Comparison of ENCODE assay signal across 8 mouse cellular contexts in the genomic region with DNA sequence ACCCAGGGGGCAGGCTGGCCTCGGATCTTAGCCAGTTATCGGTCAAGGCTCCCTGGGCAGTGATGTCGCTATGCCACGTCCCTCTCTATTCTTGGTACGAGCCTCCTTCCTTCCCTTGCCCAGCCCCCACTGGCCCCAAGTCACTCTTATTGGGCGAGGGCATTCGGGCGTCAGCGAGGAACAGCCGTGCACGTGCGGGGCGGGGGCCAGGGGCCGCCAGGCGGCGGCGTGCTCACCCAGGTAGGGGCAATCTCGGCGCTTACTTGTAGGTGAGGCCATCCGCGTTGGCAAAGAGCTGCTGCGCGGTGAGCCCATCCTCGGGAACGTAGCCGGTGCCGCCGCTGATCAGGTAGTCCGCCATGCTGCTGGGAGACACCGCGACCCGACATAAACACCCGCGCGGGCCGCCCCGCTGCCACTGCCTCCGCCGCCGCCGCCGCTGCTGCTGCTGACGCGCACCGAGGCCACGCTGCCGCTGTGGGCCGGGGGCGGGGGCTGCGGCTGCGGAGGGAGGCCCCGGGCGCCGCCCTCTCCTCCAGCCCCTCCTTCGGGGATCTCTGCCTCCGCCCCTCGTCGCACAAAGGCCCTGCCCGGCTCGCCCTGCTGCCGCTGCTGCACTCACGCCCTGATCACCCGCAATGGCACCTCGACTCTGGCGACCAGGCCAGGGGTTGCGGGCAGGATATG. TPM values are rescaled to one million over a fixed set of nuclear protein-coding genes. Genes with fewer than 3 reads are reported as not detected.
DNase-seq lines count a peak whose midpoint lies in the region; ATAC-seq and TF ChIP-seq lines count a peak whose summit lies in the region.

No protein-coding gene starts in this region.

- peak overlapping the region; percentile 48 for H3K9ac ChIP-seq in CH12.LX (ENCODE audit: insufficient read depth, low read depth)
- peak overlapping the region; percentile 73 for H3K9ac ChIP-seq in forebrain, embryonic 11.5 days (ENCODE audit: low read length)
- peak overlapping the region; percentile 56 for H3K9ac ChIP-seq in heart, postnatal 0 days (replicated peaks; ENCODE audit: low read depth, low read length)
- H3K9ac ChIP-seq in neural tube, embryonic 15.5 days (replicated peaks): peak overlapping the region; percentile 73

- TF ChIP-seq POLR2A in CH12.LX (IDR thresholded peaks at IDR 0.05; ENCODE audit: low read depth, low read length): peak; percentile 76
- peak; percentile 72; the same call in 1 of the 2 replicates for TF ChIP-seq POLR2A in lung, adult 2 months (IDR thresholded peaks at IDR 0.05; ENCODE audit: borderline replicate concordance, extremely low read depth, low read depth, low read length)

- H3K79me2 ChIP-seq in CH12.LX (replicated peaks; ENCODE audit: control insufficient read depth, extremely low read depth, insufficient read depth, poor library complexity, severe bottlenecking): 0 out of 2 replicates have a peak, but pooled peaks cover 2% of the 10 kb centered on the region

- peak overlapping the region; percentile 27; the same call in 1 of the 2 replicates for H3K27ac ChIP-seq in CH12.LX (ENCODE audit: insufficient read depth, low read depth)
- H3K27ac ChIP-seq in forebrain, embryonic 11.5 days (ENCODE audit: low read depth, low read length): no peak overlapping the region; the same call in 1 of the 2 replicates
- peak overlapping the region; percentile 56 for H3K27ac ChIP-seq in heart, postnatal 0 days (ENCODE audit: low read depth)
- peak overlapping the region; percentile 89 for H3K27ac ChIP-seq in neural tube, embryonic 15.5 days (replicated peaks)

- TF ChIP-seq RAD21 in CH12.LX (IDR thresholded peaks at IDR 0.05; ENCODE audit: low read depth, low read length): no peak

- ATAC-seq in forebrain, embryonic 11.5 days (replicated peaks; ENCODE audit: low FRiP score): peak; percentile 85
- ATAC-seq in heart, postnatal 0 days (ENCODE audit: insufficient read depth, low read depth): peak; percentile 81
- ATAC-seq in neural tube, embryonic 15.5 days (ENCODE audit: low FRiP score): peak; percentile 88

- H3K4me1 ChIP-seq in CH12.LX (ENCODE audit: control insufficient read depth in 1 of 2, insufficient read depth in 2 of 2): peaks cover 10 to 71% of the 10 kb centered on the region in 2 experiments
- H3K4me1 ChIP-seq in forebrain, embryonic 11.5 days (replicated peaks; ENCODE audit: control insufficient read depth, insufficient read depth, low read length): peaks cover 26% of the 10 kb centered on the region
- peaks cover 24% of the 10 kb centered on the region for H3K4me1 ChIP-seq in heart, postnatal 0 days (ENCODE audit: control insufficient read depth, insufficient read depth)
- H3K4me1 ChIP-seq in lung, adult 2 months (ENCODE audit: control insufficient read depth, insufficient read depth, low read length): peaks cover 15% of the 10 kb centered on the region
- H3K4me1 ChIP-seq in neural tube, embryonic 15.5 days: peaks cover 68% of the 10 kb centered on the region

- in situ Hi-C loops in CH12.LX (cut with MboI; ENCODE audit: low pct_ligation_motif_present, low pct_unique_long_range_greater_than_20kb, low sequenced_read_pairs): no loop called here

- peaks cover 3 to 11% of the 10 kb centered on the region in 2 experiments for H3K36me3 ChIP-seq in CH12.LX (replicated peaks in 1 of 2; ENCODE audit: control insufficient read depth in 1 of 2, insufficient read depth in 1 of 2, low read length in 1 of 2)
- H3K36me3 ChIP-seq in forebrain, embryonic 11.5 days (ENCODE audit: control insufficient read depth, insufficient read depth, low read length): no peaks in the 10 kb centered on the region
- 0 out of 2 replicates have a peak, but pooled peaks cover under 1% of the 10 kb centered on the region for H3K36me3 ChIP-seq in heart, postnatal 0 days (replicated peaks; ENCODE audit: control insufficient read depth, insufficient read depth, low read length)
- H3K36me3 ChIP-seq in neural tube, embryonic 15.5 days: peaks cover 3% of the 10 kb centered on the region; the same call in 1 of the 2 replicates

- peak; percentile 70 for DNase-seq in CH12.LX (ENCODE audit: extremely low read depth)
- peak; percentile 61 for DNase-seq in c-Kit-positive CD71-negative TER-119-negative erythroid progenitor cells, embryonic 14.5 days (ENCODE audit: low read depth)
- peak; percentile 90 for DNase-seq in forebrain, embryonic 11.5 days (ENCODE audit: low spot score)
- peak; percentile 82 for DNase-seq in heart, postnatal 0 days (ENCODE audit: low spot score)
- peak; percentile 82 to 90 for DNase-seq in kidney, postnatal 4 days
- DNase-seq in lung, adult 2 months: peak; percentile 80
- peak; percentile 67 for DNase-seq in testis, postnatal 14 days (ENCODE audit: low spot score)

- dilution Hi-C loops in CH12.LX (cut with MboI; ENCODE audit: extremely low pct_ligation_motif_present, extremely low pct_unique_long_range_greater_than_20kb, low sequenced_read_pairs): no loop called here

- no peaks in the 10 kb centered on the region for H3K9me3 ChIP-seq in CH12.LX (replicated peaks; ENCODE audit: low read length)
- no peaks in the 10 kb centered on the region for H3K9me3 ChIP-seq in forebrain, embryonic 11.5 days (ENCODE audit: control insufficient read depth, low read length)
- no peaks in the 10 kb centered on the region for H3K9me3 ChIP-seq in heart, postnatal 0 days (replicated peaks; ENCODE audit: control insufficient read depth, low read length)
- no peaks in the 10 kb centered on the region for H3K9me3 ChIP-seq in neural tube, embryonic 15.5 days (replicated peaks)

- WGBS in forebrain, embryonic 11.5 days: under 1% methylated on average over 48 of the region's 66 CpGs
- WGBS in heart, postnatal 0 days: under 1% methylated on average over 49 of the region's 66 CpGs
- WGBS in lung, adult 2 months: under 1% methylated on average over 66 of the region's 66 CpGs
- under 1% methylated on average over 61 of the region's 66 CpGs for WGBS in neural tube, embryonic 15.5 days

- peak overlapping the region; percentile 70 to 79 (median 76) for H3K4me3 ChIP-seq in CH12.LX (replicated peaks in 1 of 3; ENCODE audit: low read depth in 2 of 3, low read length in 2 of 3, poor library complexity in 1 of 3)
- peak overlapping the region; percentile 59 for H3K4me3 ChIP-seq in forebrain, embryonic 11.5 days (ENCODE audit: low read depth, low read length)
- H3K4me3 ChIP-seq in heart, postnatal 0 days (ENCODE audit: low read depth, low read length): peak overlapping the region; percentile 58
- H3K4me3 ChIP-seq in lung, adult 2 months (replicated peaks; ENCODE audit: extremely low read depth, low read depth, low read length): peak overlapping the region; percentile 82
- peak overlapping the region; percentile 79 for H3K4me3 ChIP-seq in neural tube, embryonic 15.5 days (replicated peaks)

- TF ChIP-seq EP300 in CH12.LX (IDR thresholded peaks at IDR 0.05; ENCODE audit: low read length): no peak
- no peak for TF ChIP-seq EP300 in heart, postnatal 0 days (IDR thresholded peaks at IDR 0.05; ENCODE audit: low read depth)

- peaks cover 47% of the 10 kb centered on the region for H3K27me3 ChIP-seq in CH12.LX (replicated peaks)
- peaks cover 21% of the 10 kb centered on the region for H3K27me3 ChIP-seq in forebrain, embryonic 11.5 days (ENCODE audit: control insufficient read depth, insufficient read depth, low read length)
- H3K27me3 ChIP-seq in heart, postnatal 0 days (ENCODE audit: control insufficient read depth, insufficient read depth, low read length): peaks cover 9% of the 10 kb centered on the region; the same call in 1 of the 2 replicates
- peaks cover 8% of the 10 kb centered on the region; the same call in 1 of the 2 replicates for H3K27me3 ChIP-seq in neural tube, embryonic 15.5 days (replicated peaks)

- peak overlapping the region; percentile 80 for H3K4me2 ChIP-seq in CH12.LX (ENCODE audit: insufficient read depth, low read depth, poor library complexity, severe bottlenecking)
- peak overlapping the region; percentile 94 for H3K4me2 ChIP-seq in forebrain, embryonic 11.5 days (ENCODE audit: low read depth, low read length, severe bottlenecking)
- H3K4me2 ChIP-seq in heart, postnatal 0 days (ENCODE audit: low read depth, low read length): peak overlapping the region; percentile 81
- peak overlapping the region; percentile 83 for H3K4me2 ChIP-seq in neural tube, embryonic 15.5 days

- peak in 1 of 2 experiments; percentile 31; a peak in 2 of 4 replicates for TF ChIP-seq CTCF in CH12.LX (conservative IDR thresholded peaks at IDR 0.05 in 1 of 2, IDR thresholded peaks at IDR 0.05 in 1 of 2; ENCODE audit: low read depth in 2 of 2, low read length in 2 of 2)
- no peak for TF ChIP-seq CTCF in heart, postnatal 0 days (IDR thresholded peaks at IDR 0.05; ENCODE audit: low read depth)
- TF ChIP-seq CTCF in lung, adult 2 months (IDR thresholded peaks at IDR 0.05; ENCODE audit: insufficient read depth, low read length): no peak

RNA-seq across cellular contexts. Expression of gene Impdh1, which starts 4.2 kb away (rescaled TPM):
- total RNA-seq in CH12.LX (2012; rRNA removed) (14.9 and 17.3 TPM in 2 replicates), CH12.LX (2014; rRNA removed) (2.5 and 3.1 TPM in 2 replicates)
- 19.6 and 21.6 TPM in 2 replicates for polyA plus RNA-seq in CH12.LX (2012; ENCODE audit: insufficient read length, low read depth)
- polyA plus RNA-seq in forebrain, embryonic 11.5 days (2014; fragmentation: Nextera tagmentation; extraction: Ambion mirVana): 38.3 and 40.0 TPM in 2 replicates
- 13.5 and 18.9 TPM in 2 replicates for total RNA-seq in heart, postnatal 0 days (2014; rRNA removed; ENCODE audit: low replicate concordance)
- polyA plus RNA-seq in heart, postnatal 0 days (2015; fragmentation: Nextera tagmentation; extraction: Ambion mirVana): 23.7 and 25.7 TPM in 2 replicates
- 214 and 217 TPM in 2 replicates for polyA plus RNA-seq in lung, adult 2 months (2012; rRNA removed)
- polyA plus RNA-seq in neural tube, embryonic 15.5 days (2015; fragmentation: Nextera tagmentation; extraction: Ambion mirVana): 84.1 and 84.2 TPM in 2 replicates

RNA-seq across cellular contexts. Expression of gene Prrt4, which starts 32.6 kb away (rescaled TPM):
- not detected in 2 replicates for total RNA-seq in CH12.LX (2012; rRNA removed)
- total RNA-seq in CH12.LX (2014; rRNA removed): not detected in 2 replicates
- not detected in 2 replicates for polyA plus RNA-seq in CH12.LX (2012; ENCODE audit: insufficient read length, low read depth)
- polyA plus RNA-seq in forebrain, embryonic 11.5 days (2014; fragmentation: Nextera tagmentation; extraction: Ambion mirVana): 0.67 and 0.95 TPM in 2 replicates
- total RNA-seq in heart, postnatal 0 days (2014; rRNA removed; ENCODE audit: low replicate concordance): 0.65 and 4.9 TPM in 2 replicates
- 1.3 and 1.6 TPM in 2 replicates for polyA plus RNA-seq in heart, postnatal 0 days (2015; fragmentation: Nextera tagmentation; extraction: Ambion mirVana)
- polyA plus RNA-seq in lung, adult 2 months (2012; rRNA removed): 10.8 and 12.2 TPM in 2 replicates
- polyA plus RNA-seq in neural tube, embryonic 15.5 days (2015; fragmentation: Nextera tagmentation; extraction: Ambion mirVana): 12.6 and 13.9 TPM in 2 replicates

RNA-seq across cellular contexts. Expression of gene Rbm28, which starts 47.1 kb away (rescaled TPM):
- total RNA-seq in CH12.LX (2012; rRNA removed) (37.6 and 46.7 TPM in 2 replicates), CH12.LX (2014; rRNA removed) (56.2 and 63.9 TPM in 2 replicates)
- polyA plus RNA-seq in CH12.LX (2012; ENCODE audit: insufficient read length, low read depth): 103 and 109 TPM in 2 replicates
- 73.3 and 74.8 TPM in 2 replicates for polyA plus RNA-seq in forebrain, embryonic 11.5 days (2014; fragmentation: Nextera tagmentation; extraction: Ambion mirVana)
- 6.8 and 15.3 TPM in 2 replicates for total RNA-seq in heart, postnatal 0 days (2014; rRNA removed; ENCODE audit: low replicate concordance)
- polyA plus RNA-seq in heart, postnatal 0 days (2015; fragmentation: Nextera tagmentation; extraction: Ambion mirVana): 13.3 and 15.1 TPM in 2 replicates
- polyA plus RNA-seq in lung, adult 2 months (2012; rRNA removed): 6.5 and 10.8 TPM in 2 replicates
- polyA plus RNA-seq in neural tube, embryonic 15.5 days (2015; fragmentation: Nextera tagmentation; extraction: Ambion mirVana): 38.2 and 41.1 TPM in 2 replicates
